Mouse (Mus musculus) common myeloid progenitor, adult 5-6 weeks (primary cell): ENCODE results near the gene Tmem239. TPM values are rescaled to one million over a fixed set of nuclear protein-coding genes. Genes with fewer than 3 reads are reported as not detected.

ENCODE experiments used
- ATAC-seq: replicated peaks from 2 replicates; pipeline ENCODE4 v1.8.0; 2016; ENCODE audit warnings: low read depth, mild to moderate bottlenecking, moderate TSS enrichment, inconsistent platforms; ENCODE audit not compliant: poor library complexity, severe bottlenecking
- total RNA-seq: library from RNA; stranded (forward); fragments of 200-1000, 187-1606 nt; gene quantifications from 2 replicates; pipeline ENCODE4 v1.2.3, GENCODE M21; 2017

The Tmem239 gene
- total RNA-seq, 1 experiment from 2014 or later, result not detected

GRCm38 (mm10) chr2:130449021-130449793 is 42.9 kb downstream of the Tmem239 start:
- ATAC-seq, result 0 out of 2 replicates have a peak, but pooled peaks have one; percentile 9

DNA sequence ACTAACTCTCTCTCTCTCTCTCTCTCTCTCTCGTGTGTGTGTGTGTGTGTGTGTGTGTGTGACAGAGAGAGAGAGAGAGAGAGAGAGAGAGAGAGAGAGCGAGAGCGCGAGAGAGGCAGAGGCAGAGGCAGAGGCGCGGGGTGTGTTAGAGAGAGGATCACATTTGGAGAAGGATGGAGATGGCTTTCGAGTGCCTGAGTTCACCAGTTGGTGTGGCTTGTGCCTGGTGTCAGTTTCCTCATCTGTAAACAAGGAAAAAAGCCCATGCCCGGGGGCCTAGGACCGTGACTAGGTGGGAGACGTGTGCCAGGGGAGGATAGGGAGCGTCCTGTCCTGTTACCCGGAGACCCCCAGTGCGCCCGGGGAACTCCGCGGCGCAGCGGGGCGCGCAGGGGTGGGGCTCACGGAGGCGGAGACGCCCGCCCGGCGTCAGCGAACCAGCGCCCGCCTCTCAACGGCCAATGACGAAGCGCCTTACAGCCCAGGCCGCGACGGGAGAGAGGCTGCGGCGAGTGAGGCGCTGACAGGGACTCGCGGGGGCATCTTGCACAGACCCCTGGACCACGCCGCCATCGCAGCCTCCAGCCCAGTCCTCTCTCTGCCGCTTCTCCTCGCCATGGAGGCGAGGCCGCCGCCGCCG is 43.6 kb downstream of the Tmem239 start, which contains the start of gene Ptpra:
TSS of gene Ptpra (plus strand) at position 485 of the 640 bp plus-strand sequence.
- peak; percentile 88 for ATAC-seq

DNA sequence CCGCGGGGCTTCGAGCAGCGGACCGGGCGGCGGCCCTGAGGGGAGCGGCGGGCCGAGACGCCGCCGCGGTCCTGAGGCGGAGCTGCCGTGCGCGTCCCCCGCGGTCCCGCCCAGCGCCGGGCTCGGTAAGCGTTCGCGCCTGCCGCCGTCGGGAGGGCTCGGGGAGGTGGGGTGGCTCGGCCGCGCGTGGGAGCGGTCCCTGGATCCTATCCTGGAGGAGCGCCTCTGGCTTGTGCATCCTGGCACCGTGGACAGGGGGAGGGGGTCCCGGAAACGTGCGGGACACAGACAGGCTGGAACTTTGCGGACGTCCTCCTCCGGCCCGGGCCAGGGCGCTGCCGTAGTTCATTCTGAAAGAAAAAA is 44.1 kb downstream of the Tmem239 start:
- peak; percentile 40 for ATAC-seq

- ATAC-seq, result no peak
Observed at GRCm38 (mm10) chr2:130451086-130451726, 44.9 kb downstream of the Tmem239 start.

GRCm38 (mm10) chr2:130451727-130452090 is 45.4 kb downstream of the Tmem239 start:
- ATAC-seq, result no peak

- ATAC-seq, result no peak
Observed at GRCm38 (mm10) chr2:130452266-130452665, 46.0 kb downstream of the Tmem239 start.

DNA sequence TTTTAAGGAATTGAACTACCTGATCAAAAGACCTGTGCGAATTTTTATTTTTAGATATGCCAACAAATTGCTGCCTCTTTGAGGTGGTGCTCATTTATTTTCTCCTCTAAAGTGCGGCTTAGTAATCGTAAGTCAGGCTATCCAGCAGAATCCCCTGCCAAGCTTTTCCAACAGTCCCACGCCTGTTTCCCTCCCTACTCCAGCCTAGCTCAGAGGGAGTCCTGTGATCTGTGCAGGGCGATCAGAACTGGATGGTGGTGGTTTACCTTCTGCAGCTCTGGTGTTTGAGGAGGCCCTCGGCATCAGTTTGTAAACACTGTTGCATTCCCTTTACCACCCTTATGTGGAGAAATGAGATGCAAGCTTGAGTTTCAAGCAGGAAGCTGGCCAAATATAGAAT is 47.1 kb downstream of the Tmem239 start:
- ATAC-seq, result no peak

DNA sequence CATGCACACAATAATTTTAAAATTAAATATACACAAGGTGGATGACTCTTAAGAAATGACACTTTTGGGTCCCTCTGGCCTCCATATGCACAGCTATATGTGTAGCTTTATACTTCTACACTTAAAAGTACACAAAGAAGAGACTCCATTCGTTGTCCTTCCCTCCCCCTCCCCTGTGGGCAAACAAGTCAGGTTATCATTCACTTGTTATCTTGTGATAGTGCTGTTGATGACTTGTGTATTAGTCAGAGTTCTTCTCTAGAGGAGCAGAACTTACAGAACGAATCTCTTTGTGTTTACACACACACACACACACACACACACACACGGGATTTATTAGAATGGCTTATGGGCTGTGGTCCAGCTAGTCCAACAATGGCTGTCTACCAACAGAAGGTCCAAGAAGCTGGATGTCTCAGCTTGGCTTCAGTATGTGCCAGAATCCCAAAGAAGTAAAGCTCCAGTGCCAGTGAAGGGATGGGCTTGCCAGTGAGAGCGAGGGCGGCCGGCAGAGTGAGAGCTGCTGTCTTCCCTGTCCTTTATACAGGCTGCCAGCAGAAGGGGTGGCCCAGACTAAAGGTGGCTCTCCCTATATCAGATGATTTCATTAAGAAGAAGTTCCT is 48.6 kb downstream of the Tmem239 start:
- ATAC-seq, result no peak

Other genes starting within 250 kb of the Tmem239 start
- 206 and 212 TPM in 2 replicates for gene Snrpb, start 227.1 kb upstream of the Tmem239 start, total RNA-seq
- not detected in 2 replicates for gene Tmc2, start 211.3 kb upstream of the Tmem239 start, total RNA-seq
- gene Nop56, start 132.0 kb upstream of the Tmem239 start, total RNA-seq, result 557 and 630 TPM in 2 replicates
- gene Idh3b, start 121.9 kb upstream of the Tmem239 start, total RNA-seq, result 110 and 134 TPM in 2 replicates
- gene Ebf4, start 111.3 kb upstream of the Tmem239 start, total RNA-seq, result not detected in 2 replicates
- gene Cpxm1, start 8.9 kb upstream of the Tmem239 start, total RNA-seq, result 0.82 and 4.8 TPM in 2 replicates
- gene Gm28372, start 1.2 kb upstream of the Tmem239 start, total RNA-seq, result not detected in 2 replicates
- gene 1700020A23Rik, start 1.2 kb upstream of the Tmem239 start, total RNA-seq, result not detected in 2 replicates
- gene Vps16, start 17.9 kb downstream of the Tmem239 start, total RNA-seq, result 111 and 115 TPM in 2 replicates
- gene Pced1a, start 18.2 kb downstream of the Tmem239 start, total RNA-seq, result 9.0 and 14.7 TPM in 2 replicates
- gene Ptpra, start 43.8 kb downstream of the Tmem239 start, total RNA-seq, result 88.0 and 117 TPM in 2 replicates
- 52.1 and 53.8 TPM in 2 replicates for gene Mrps26, start 157.3 kb downstream of the Tmem239 start, total RNA-seq
- not detected in 2 replicates for gene Oxt, start 169.7 kb downstream of the Tmem239 start, total RNA-seq
- gene Avp, start 176.1 kb downstream of the Tmem239 start, total RNA-seq, result not detected in 2 replicates
- gene Fastkd5, start 223.5 kb downstream of the Tmem239 start, total RNA-seq, result 19.1 and 22.8 TPM in 2 replicates
- gene Ubox5, start 223.6 kb downstream of the Tmem239 start, total RNA-seq, result 6.3 and 7.3 TPM in 2 replicates
- 0.44 and 0.73 TPM in 2 replicates for gene Lzts3, start 236.3 kb downstream of the Tmem239 start, total RNA-seq